Mouse (Mus musculus) C2C12 (cell line): Measurements from ENCODE around the gene Fkbp11. TPM values are rescaled to one million over a fixed set of nuclear protein-coding genes. Genes with fewer than 3 reads are reported as not detected.

Source experiments
- H3K27me3 ChIP-seq: one replicate; pipeline ENCODE4 v1.6.1; 2011; ENCODE audit not compliant: control insufficient read depth, insufficient read depth, insufficient read length
- H3K36me3 ChIP-seq: one replicate; pipeline ENCODE4 v1.6.1; 2011; ENCODE audit not compliant: control insufficient read depth, insufficient read depth
- H3K4me3 ChIP-seq: one replicate; pipeline ENCODE4 v1.5.1; 2011; ENCODE audit warnings: mild to moderate bottlenecking, control low read depth; ENCODE audit not compliant: poor library complexity, insufficient read depth, severe bottlenecking
- H3K79me2 ChIP-seq: one replicate; pipeline ENCODE4 v1.6.1; 2011; ENCODE audit not compliant: control insufficient read depth, insufficient read depth
- H3K79me3 ChIP-seq: one replicate; pipeline ENCODE4 v1.6.1; 2011; ENCODE audit warnings: low read depth, control low read depth
- H3ac ChIP-seq: one replicate; pipeline ENCODE3; 2011; ENCODE audit warnings: low read depth; ENCODE audit not compliant: control insufficient read depth, insufficient read length
- CEBPB ChIP-seq: IDR thresholded peaks from one replicate; pipeline ENCODE4 v1.6.1; 2011; ENCODE audit warnings: low read depth, mild to moderate bottlenecking, control low read depth, moderate library complexity
- CTCF ChIP-seq: IDR thresholded peaks from one replicate; pipeline ENCODE4 v1.5.1; 2011; ENCODE audit not compliant: control insufficient read depth, insufficient read depth, insufficient read length
- FOSL1 ChIP-seq: IDR thresholded peaks from one replicate; pipeline ENCODE4 v1.8.0; 2011; ENCODE audit warnings: mild to moderate bottlenecking, low read length; ENCODE audit not compliant: poor library complexity, insufficient read depth, severe bottlenecking
- MAX ChIP-seq: IDR thresholded peaks from one replicate; pipeline ENCODE4 v1.6.1; 2011; ENCODE audit warnings: mild to moderate bottlenecking, control low read depth
- MYOD1 ChIP-seq: IDR thresholded peaks from one replicate; pipeline ENCODE4 v1.6.1; 2011; ENCODE audit warnings: low read depth; ENCODE audit not compliant: control insufficient read depth, insufficient read length
- MYOG ChIP-seq: IDR thresholded peaks from one replicate; pipeline ENCODE4 v1.6.1; 2011; ENCODE audit not compliant: control insufficient read depth, insufficient read length; ENCODE audit errors: extremely low read depth
- USF1 ChIP-seq: IDR thresholded peaks from one replicate; pipeline ENCODE4 v1.6.1; 2011; ENCODE audit warnings: low read depth, mild to moderate bottlenecking, control low read depth, moderate library complexity
- polyA plus RNA-seq: library from polyadenylated mRNA; unstranded; fragments of >200 nt; fragmentation: generic; extraction: Trizol; gene quantifications from one replicate; pipeline ENCODE4 v1.2.1, GENCODE M21; 2012; ENCODE audit warnings: missing spikeins

Fkbp11 gene
- polyA plus RNA-seq, 1 experiment, result 103 TPM

GRCm38 (mm10) chr15:98736521-98736920, 8.5 kb upstream of the Fkbp11 start:
- Histone ChIP-seq H3K27me3 (no peaks in the 10 kb centered on the region), H3K36me3 (peaks cover 64% of the 10 kb centered on the region), H3K4me3 (no peak overlapping the region), H3K79me2 (no peaks in the 10 kb centered on the region), H3K79me3 (no peaks in the 10 kb centered on the region), H3ac (no peak overlapping the region)
- TF ChIP-seq FOSL1, result no peak
- no peak for TF ChIP-seq MYOD1
- no peak for TF ChIP-seq CEBPB
- TF ChIP-seq USF1, result no peak
- no peak for TF ChIP-seq MAX
- TF ChIP-seq CTCF, result no peak
- TF ChIP-seq MYOG, result no peak

- Histone ChIP-seq H3K79me2 (no peaks in the 10 kb centered on the region), H3K36me3 (peaks cover 41% of the 10 kb centered on the region), H3K79me3 (no peaks in the 10 kb centered on the region), H3K27me3 (no peaks in the 10 kb centered on the region), H3ac (no peak overlapping the region), H3K4me3 (no peak overlapping the region)
- TF ChIP-seq USF1 (no peak), MYOD1 (no peak), CEBPB (no peak), MYOG (no peak)
Observed at GRCm38 (mm10) chr15:98733976-98734566, 6.1 kb upstream of the Fkbp11 start.

GRCm38 (mm10) chr15:98733370-98733769, 5.4 kb upstream of the Fkbp11 start:
- Histone ChIP-seq H3K79me2 (no peaks in the 10 kb centered on the region), H3ac (no peak overlapping the region), H3K4me3 (no peak overlapping the region), H3K27me3 (no peaks in the 10 kb centered on the region), H3K79me3 (no peaks in the 10 kb centered on the region), H3K36me3 (peaks cover 34% of the 10 kb centered on the region)
- no peak for TF ChIP-seq CEBPB
- TF ChIP-seq MAX, result no peak
- no peak for TF ChIP-seq CTCF

- Histone ChIP-seq H3K79me2 (no peaks in the 10 kb centered on the region), H3K4me3 (no peak overlapping the region), H3K36me3 (peaks cover 21% of the 10 kb centered on the region), H3K79me3 (no peaks in the 10 kb centered on the region), H3ac (no peak overlapping the region), H3K27me3 (no peaks in the 10 kb centered on the region)
- TF ChIP-seq MYOG (no peak), CTCF (no peak), MYOD1 (no peak), FOSL1 (no peak), USF1 (no peak), MAX (no peak), CEBPB (no peak)
Observed at GRCm38 (mm10) chr15:98732006-98732531, 4.1 kb upstream of the Fkbp11 start.

- Histone ChIP-seq H3K79me3 (no peaks in the 10 kb centered on the region), H3K27me3 (no peaks in the 10 kb centered on the region), H3K4me3 (no peak overlapping the region), H3K36me3 (peaks cover 8% of the 10 kb centered on the region), H3K79me2 (no peaks in the 10 kb centered on the region), H3ac (no peak overlapping the region)
- no peak for TF ChIP-seq MAX
Observed at GRCm38 (mm10) chr15:98730790-98731189, 2.8 kb upstream of the Fkbp11 start.

- Histone ChIP-seq H3K79me3 (no peaks in the 10 kb centered on the region), H3K27me3 (no peaks in the 10 kb centered on the region), H3ac (no peak overlapping the region), H3K4me3 (no peak overlapping the region), H3K36me3 (no peaks in the 10 kb centered on the region), H3K79me2 (no peaks in the 10 kb centered on the region)
- TF ChIP-seq USF1 (no peak), FOSL1 (no peak), MAX (no peak), MYOG (no peak)
Observed at GRCm38 (mm10) chr15:98729791-98730545, 2.0 kb upstream of the Fkbp11 start.
